Mouse (Mus musculus) liver, embryonic 13.5 days (tissue): ENCODE measurements around the gene Cend1. TPM values are rescaled to one million over a fixed set of nuclear protein-coding genes. Genes with fewer than 3 reads are reported as not detected.

ENCODE experiments used
- ATAC-seq: fragments of 200-750 bp; cut with Nextera tagmentation; 2 replicates; pipeline ENCODE4 v1.8.0; 2017; ENCODE audit warnings: low read depth, mild to moderate bottlenecking, moderate number of reproducible peaks, moderate library complexity
- DNase-seq: peaks from one replicate; pipeline ENCODE4 v3.0.0; 2022
- H3K27ac ChIP-seq: fragments of 300-500 bp; sonication (generic); 2 replicates; pipeline ENCODE4 v1.5.1; 2015; ENCODE audit warnings: moderate library complexity, mild to moderate bottlenecking, inconsistent platforms
- H3K27me3 ChIP-seq: fragments of 300-500 bp; sonication (generic); 2 replicates; pipeline ENCODE4 v1.6.1; 2015; ENCODE audit warnings: mild to moderate bottlenecking, inconsistent platforms
- H3K36me3 ChIP-seq: fragments of 300-500 bp; sonication (generic); 2 replicates; pipeline ENCODE4 v1.6.1; 2015; ENCODE audit warnings: mild to moderate bottlenecking, inconsistent platforms
- H3K4me1 ChIP-seq: fragments of 300-500 bp; sonication (generic); replicated peaks from 2 replicates; pipeline ENCODE4 v1.6.1; 2015; ENCODE audit warnings: inconsistent platforms
- H3K4me2 ChIP-seq: fragments of 300-500 bp; sonication (generic); 2 replicates; pipeline ENCODE4 v1.6.1; 2015; ENCODE audit warnings: inconsistent platforms, mild to moderate bottlenecking, moderate library complexity
- H3K4me3 ChIP-seq: fragments of 300-500 bp; sonication (generic); replicated peaks from 2 replicates; pipeline ENCODE4 v1.5.1; 2015; ENCODE audit warnings: mild to moderate bottlenecking, inconsistent platforms
- H3K9ac ChIP-seq: fragments of 300-500 bp; sonication (generic); 2 replicates; pipeline ENCODE4 v1.6.1; 2015; ENCODE audit warnings: mild to moderate bottlenecking, inconsistent platforms
- H3K9me3 ChIP-seq: fragments of 300-500 bp; sonication (generic); replicated peaks from 2 replicates; pipeline ENCODE4 v1.6.1; 2016; ENCODE audit warnings: inconsistent platforms
- WGBS: fragments of 180-500 bp; shearing (Covaris S2); methylation state at CpG from one replicate; pipeline ENCODE4 v1.1.7; 2015; ENCODE audit not compliant: insufficient replicate concordance; 5-methylcytosine and 5-hydroxymethylcytosine counted together
- polyA plus RNA-seq: library from polyadenylated mRNA; unstranded; fragments of >200 nt; fragmentation: Nextera tagmentation; extraction: Ambion mirVana; gene quantifications from 2 replicates; pipeline ENCODE4 v1.2.1, GENCODE M21; 2015

Cend1 gene
- polyA plus RNA-seq, 1 experiment from 2014 or later, result 0.14 TPM

DNA sequence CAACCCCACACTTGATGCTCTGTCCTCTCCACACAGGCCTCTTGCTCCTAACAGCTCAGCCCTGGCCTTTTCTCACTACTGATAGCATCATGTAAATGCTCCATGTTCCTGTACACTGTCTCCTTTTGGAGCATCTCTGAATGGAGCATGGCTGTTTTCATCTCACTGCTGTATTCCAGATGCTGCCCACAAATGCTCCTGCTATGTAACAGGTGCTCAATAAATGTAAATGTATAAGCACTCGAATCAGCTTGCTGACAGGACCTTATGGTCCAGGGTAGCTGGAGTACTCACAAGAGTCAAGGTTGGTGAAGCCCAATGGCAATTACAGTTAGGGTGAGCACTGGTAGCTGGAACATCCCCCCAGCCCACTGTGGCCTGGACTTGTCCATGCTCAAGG lies 41.9 kb upstream of the Cend1 start:
- no peak overlapping the region for H3K4me2 ChIP-seq
- no peak for ATAC-seq
- peaks cover 37% of the 10 kb centered on the region for H3K36me3 ChIP-seq
- no peaks in the 10 kb centered on the region for H3K9me3 ChIP-seq
- WGBS, result 83% methylated on average over 1 of the region's 1 CpGs
- H3K27me3 ChIP-seq, result peaks cover 6% of the 10 kb centered on the region
- 0 out of 2 replicates have a peak overlapping the region, but pooled peaks have one; percentile 9 for H3K9ac ChIP-seq
- peaks cover 72% of the 10 kb centered on the region for H3K4me1 ChIP-seq
- no peak overlapping the region; the same call in 1 of the 2 replicates for H3K27ac ChIP-seq
- H3K4me3 ChIP-seq, result no peak overlapping the region
- no peak for DNase-seq

DNA sequence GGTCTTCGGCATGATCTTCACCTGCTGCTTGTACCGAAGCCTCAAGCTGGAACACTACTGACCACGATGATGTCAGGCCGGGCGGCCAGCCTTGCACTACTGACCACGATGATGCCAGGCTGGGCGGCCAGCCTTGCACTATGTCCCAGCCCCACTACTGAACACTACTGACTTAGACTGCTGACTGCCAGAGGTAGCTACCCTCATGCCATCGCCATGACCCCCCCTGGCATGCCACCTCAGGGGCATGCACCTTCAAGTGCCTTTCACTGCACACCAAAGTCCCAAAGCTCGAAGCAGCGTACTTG lies 41.3 kb upstream of the Cend1 start:
- Histone ChIP-seq H3K4me2 (no peak overlapping the region), H3K27ac (no peak overlapping the region), H3K27me3 (peaks cover 13% of the 10 kb centered on the region), H3K4me3 (no peak overlapping the region), H3K9me3 (no peaks in the 10 kb centered on the region), H3K4me1 (peaks cover 71% of the 10 kb centered on the region), H3K36me3 (peaks cover 37% of the 10 kb centered on the region), H3K9ac (no peak overlapping the region)
- DNase-seq (no peak), ATAC-seq (no peak)
- 90% methylated on average over 10 of the region's 10 CpGs for WGBS

DNA sequence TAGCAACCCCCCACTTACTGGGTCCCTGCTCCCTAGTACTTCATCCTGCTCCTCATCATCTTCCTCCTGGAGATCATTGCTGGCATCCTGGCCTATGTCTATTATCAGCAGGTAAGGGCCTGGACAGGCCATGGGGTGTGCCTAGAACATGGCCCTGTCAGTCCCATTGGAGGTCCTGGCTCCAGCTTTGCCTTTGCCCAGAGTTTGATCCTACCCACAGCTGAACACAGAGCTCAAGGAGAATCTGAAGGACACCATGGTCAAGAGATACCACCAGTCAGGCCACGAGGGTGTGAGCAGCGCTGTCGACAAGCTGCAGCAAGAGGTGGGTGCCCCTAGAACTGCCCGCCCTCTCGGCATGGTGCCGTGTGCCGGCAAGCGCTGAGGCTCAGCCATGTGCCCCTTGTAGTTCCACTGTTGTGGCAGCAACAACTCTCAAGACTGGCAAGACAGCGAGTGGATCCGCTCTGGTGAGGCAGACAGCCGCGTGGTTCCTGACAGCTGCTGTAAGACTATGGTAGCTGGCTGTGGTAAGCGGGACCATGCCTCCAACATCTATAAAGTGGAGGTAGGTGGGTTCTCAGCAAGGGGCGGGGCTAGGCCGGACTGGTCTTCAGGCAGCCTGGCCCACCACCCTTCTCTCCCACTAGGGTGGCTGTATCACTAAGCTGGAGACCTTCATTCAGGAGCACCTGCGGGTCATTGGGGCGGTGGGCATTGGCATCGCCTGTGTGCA lies 40.8 kb upstream of the Cend1 start:
- peak overlapping the region; percentile 85 for H3K27ac ChIP-seq

DNA sequence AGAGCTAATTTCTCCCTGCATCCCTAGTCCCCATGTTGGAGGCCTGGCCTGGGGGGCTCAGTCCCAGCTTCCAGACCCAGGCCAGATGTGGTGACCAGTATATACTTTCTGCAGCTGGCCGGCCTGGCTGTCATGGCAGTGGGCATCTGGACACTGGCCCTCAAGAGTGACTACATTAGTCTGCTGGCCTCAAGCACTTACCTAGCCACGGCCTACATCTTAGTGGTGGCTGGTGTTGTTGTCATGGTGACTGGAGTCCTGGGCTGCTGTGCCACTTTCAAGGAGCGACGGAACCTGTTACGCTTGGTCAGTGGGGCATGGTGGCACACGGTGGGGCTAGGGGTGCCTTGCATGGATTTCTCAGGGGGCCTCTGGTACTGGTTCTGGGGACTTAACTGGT lies 40.1 kb upstream of the Cend1 start:
- peaks cover 37% of the 10 kb centered on the region for H3K36me3 ChIP-seq
- peak overlapping the region; percentile 85 for H3K27ac ChIP-seq
- DNase-seq, result no peak
- peaks cover 77% of the 10 kb centered on the region for H3K4me1 ChIP-seq
- H3K9ac ChIP-seq, result peak overlapping the region; percentile 83
- WGBS, result 72% methylated on average over 6 of the region's 6 CpGs
- H3K4me2 ChIP-seq, result peak overlapping the region; percentile 94
- H3K4me3 ChIP-seq, result peak overlapping the region; percentile 81
- H3K27me3 ChIP-seq, result peaks cover 25% of the 10 kb centered on the region
- no peak for ATAC-seq
- H3K9me3 ChIP-seq, result no peaks in the 10 kb centered on the region

More for the DNA sequence above, 40.8 kb upstream of the Cend1 start:
- Histone ChIP-seq H3K4me3 (no peak overlapping the region), H3K36me3 (peaks cover 37% of the 10 kb centered on the region), H3K4me1 (peaks cover 74% of the 10 kb centered on the region), H3K4me2 (peak overlapping the region; percentile 94; the same call in 1 of the 2 replicates), H3K9me3 (no peaks in the 10 kb centered on the region), H3K9ac (0 out of 2 replicates have a peak overlapping the region, but pooled peaks have one; percentile 83), H3K27me3 (peaks cover 18% of the 10 kb centered on the region)
- ATAC-seq (no peak), DNase-seq (no peak)
- WGBS, result 90% methylated on average over 18 of the region's 18 CpGs

DNA sequence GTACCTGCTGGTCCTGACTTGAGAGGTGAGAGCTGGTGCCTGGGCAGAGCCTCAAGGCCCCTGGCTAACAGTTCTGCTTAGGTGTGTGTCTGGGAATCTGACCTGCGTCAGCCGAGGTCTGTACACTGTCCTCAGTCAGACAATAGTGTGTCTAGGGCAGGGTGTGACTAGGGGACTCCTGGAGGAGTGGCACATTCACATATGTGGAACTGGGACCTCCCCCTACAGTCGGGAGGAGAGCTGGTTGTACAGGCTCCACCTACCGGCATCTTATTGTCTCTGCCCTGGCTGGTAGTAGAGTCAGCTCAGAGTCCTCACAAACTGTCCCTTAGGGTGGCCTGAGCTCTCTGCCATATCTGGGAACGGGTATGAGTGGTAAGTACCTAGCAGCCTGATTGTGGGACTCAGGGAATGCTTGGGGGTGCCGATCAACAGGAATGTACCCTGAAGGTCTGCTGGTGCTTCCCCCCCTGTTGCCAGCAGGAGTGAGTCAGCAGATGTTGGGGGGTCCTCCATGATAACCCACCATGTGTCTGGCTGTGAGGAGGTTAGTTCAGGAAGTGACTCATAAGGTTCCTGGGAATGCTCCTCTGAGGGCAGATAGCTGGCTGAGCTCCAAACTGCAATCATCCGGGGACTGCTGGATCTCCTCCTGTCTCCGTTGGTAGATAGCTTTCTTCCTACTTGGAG lies 39.4 kb upstream of the Cend1 start:
- peaks cover 32% of the 10 kb centered on the region for H3K27me3 ChIP-seq
- H3K4me1 ChIP-seq, result peaks cover 72% of the 10 kb centered on the region
- DNase-seq, result peak; percentile 71
- H3K9ac ChIP-seq, result peak overlapping the region; percentile 83
- H3K4me2 ChIP-seq, result peak overlapping the region; percentile 94
- peaks cover 37% of the 10 kb centered on the region for H3K36me3 ChIP-seq
- H3K27ac ChIP-seq, result peak overlapping the region; percentile 85
- peak overlapping the region; percentile 81 for H3K4me3 ChIP-seq
- 5% methylated on average over 8 of the region's 8 CpGs for WGBS
- H3K9me3 ChIP-seq, result no peaks in the 10 kb centered on the region
- ATAC-seq, result peak; percentile 68

DNA sequence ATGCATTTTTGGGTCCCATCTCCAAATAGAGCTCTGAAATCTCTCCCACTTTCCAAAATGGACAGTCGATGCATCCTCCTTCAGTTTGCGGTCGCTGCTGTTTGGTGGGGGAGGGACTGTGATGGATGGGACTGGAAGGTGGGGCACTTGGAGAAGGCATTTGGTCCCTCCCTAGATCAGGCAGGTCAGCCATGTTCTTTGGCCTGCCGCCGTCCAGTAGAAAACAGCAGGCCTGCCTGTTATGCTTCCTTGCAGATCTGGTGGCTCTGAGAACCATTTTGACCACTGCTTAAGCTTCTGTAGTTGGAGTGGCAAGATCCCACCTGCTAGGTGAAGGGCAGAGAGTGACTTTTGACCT lies 38.9 kb upstream of the Cend1 start:
- 23% methylated on average over 5 of the region's 5 CpGs for WGBS
- ATAC-seq (no peak), DNase-seq (no peak)
- Histone ChIP-seq H3K4me2 (peak overlapping the region; percentile 94), H3K27me3 (peaks cover 37% of the 10 kb centered on the region), H3K9me3 (no peaks in the 10 kb centered on the region), H3K4me3 (peak overlapping the region; percentile 81), H3K9ac (peak overlapping the region; percentile 83), H3K36me3 (peaks cover 37% of the 10 kb centered on the region), H3K27ac (peak overlapping the region; percentile 85), H3K4me1 (peaks cover 67% of the 10 kb centered on the region)

DNA sequence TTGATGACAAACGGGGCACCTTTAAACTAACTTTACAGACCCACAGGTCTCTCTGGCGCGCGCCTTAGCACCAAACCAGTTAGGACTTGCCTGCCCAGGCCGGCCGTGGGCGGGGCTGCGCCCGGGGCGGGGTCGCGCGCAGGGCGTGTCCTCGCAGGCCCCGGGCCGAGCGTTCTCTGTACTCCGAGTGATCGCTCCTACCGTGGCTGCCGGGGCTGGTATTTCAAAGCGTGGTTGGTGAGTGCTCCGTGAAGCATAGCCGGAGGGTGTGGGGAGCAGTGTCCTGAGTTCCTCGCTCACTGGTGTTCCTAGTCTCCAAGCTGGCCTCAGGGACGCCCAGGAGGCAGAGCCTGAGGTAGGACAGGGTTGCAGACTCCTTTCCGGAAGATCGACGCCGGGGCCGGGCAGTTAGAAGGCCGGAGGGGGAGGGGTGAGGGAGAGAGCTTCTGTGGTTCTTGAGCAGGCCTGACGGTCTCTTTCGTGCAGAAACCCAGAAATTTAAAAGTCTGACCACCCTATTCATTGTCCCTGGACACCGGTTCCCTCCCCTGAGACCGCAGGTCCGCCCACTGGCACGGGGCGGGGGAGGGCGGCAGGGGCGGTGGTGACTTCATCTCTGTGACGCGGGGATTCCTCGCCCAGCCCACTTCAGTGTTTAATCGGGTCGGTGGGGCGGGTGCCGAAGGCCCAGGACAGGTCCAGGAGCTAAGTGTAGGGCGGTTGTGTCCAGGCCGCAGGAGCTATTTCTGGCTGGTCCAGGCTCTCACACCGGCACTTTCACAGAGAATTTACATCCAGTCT lies 38.1 kb upstream of the Cend1 start, which contains the start of gene Cd151:
TSS of gene Cd151 (plus strand) at position 163 of the 801 bp plus-strand sequence.
- WGBS, result under 1% methylated on average over 52 of the region's 52 CpGs
- peak within 1 kb of the TSS; percentile 85 for H3K27ac ChIP-seq
- peak within 1 kb of the TSS; percentile 83 for H3K9ac ChIP-seq
- peak within 1 kb of the TSS; percentile 81 for H3K4me3 ChIP-seq
- peak; percentile 91 for DNase-seq
- ATAC-seq, result peak; percentile 86
- peak within 1 kb of the TSS; percentile 94 for H3K4me2 ChIP-seq
- H3K4me1 ChIP-seq, result peaks cover 62% of the 10 kb centered on the region
- H3K9me3 ChIP-seq, result no peaks in the 10 kb centered on the region
- peaks cover 32% of the 10 kb centered on the region for H3K36me3 ChIP-seq
- peaks cover 44% of the 10 kb centered on the region for H3K27me3 ChIP-seq

DNA sequence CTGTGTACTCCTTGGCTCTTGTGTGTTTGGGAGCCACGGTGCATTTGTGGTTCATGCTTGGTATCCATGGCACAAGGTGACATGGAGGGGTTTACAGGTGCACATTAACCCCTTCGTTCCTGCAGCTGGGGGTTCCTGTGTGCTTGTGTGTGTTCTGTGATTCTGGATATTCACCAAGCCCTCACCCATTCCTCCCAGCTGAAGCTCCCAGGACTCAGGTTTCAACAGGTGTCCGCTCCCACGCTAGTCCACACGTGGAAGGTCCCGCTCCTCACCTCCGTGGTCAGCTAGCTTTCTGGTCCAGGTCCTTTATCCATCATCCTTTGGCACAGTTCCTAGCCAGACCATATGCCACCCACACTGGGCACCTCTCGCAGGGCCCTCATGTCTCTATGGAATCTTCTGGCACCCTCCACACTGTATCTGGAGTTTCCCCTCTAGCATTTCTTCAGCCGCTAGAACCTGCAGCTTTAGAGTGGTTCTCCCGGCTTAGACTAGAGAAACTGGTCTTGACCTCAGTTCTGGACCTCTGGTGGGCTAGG lies 37.4 kb upstream of the Cend1 start:
- WGBS, result 56% methylated on average over 10 of the region's 10 CpGs
- Histone ChIP-seq H3K27me3 (peaks cover 52% of the 10 kb centered on the region), H3K9me3 (no peaks in the 10 kb centered on the region), H3K4me1 (peaks cover 62% of the 10 kb centered on the region), H3K4me3 (peak overlapping the region; percentile 81), H3K9ac (peak overlapping the region; percentile 83), H3K27ac (peak overlapping the region; percentile 85), H3K4me2 (peak overlapping the region; percentile 94), H3K36me3 (peaks cover 26% of the 10 kb centered on the region)
- DNase-seq (no peak), ATAC-seq (no peak)

DNA sequence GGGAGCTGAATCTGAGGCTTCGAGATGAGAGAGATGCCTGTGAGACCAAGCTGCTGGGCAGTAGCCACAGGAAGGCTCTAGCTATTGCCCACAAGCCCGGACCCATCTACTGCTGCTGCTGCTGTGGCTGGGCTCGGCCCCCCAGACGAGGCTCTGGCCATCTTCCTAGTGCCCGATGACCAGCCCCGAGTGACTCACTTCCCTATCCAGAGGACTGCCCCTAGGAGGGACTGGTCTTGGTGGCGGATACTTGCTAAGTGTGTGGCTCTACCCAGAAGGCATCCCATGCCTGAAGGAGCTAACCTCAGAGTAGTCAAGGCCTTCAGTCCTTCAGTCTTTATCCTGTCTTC lies 36.7 kb upstream of the Cend1 start:
- 52% methylated on average over 7 of the region's 7 CpGs for WGBS
- Histone ChIP-seq H3K4me2 (no peak overlapping the region), H3K36me3 (peaks cover 20% of the 10 kb centered on the region), H3K27ac (no peak overlapping the region), H3K27me3 (peaks cover 58% of the 10 kb centered on the region), H3K9me3 (no peaks in the 10 kb centered on the region), H3K9ac (no peak overlapping the region), H3K4me1 (peaks cover 65% of the 10 kb centered on the region), H3K4me3 (no peak overlapping the region)
- no peak for ATAC-seq
- DNase-seq, result no peak

DNA sequence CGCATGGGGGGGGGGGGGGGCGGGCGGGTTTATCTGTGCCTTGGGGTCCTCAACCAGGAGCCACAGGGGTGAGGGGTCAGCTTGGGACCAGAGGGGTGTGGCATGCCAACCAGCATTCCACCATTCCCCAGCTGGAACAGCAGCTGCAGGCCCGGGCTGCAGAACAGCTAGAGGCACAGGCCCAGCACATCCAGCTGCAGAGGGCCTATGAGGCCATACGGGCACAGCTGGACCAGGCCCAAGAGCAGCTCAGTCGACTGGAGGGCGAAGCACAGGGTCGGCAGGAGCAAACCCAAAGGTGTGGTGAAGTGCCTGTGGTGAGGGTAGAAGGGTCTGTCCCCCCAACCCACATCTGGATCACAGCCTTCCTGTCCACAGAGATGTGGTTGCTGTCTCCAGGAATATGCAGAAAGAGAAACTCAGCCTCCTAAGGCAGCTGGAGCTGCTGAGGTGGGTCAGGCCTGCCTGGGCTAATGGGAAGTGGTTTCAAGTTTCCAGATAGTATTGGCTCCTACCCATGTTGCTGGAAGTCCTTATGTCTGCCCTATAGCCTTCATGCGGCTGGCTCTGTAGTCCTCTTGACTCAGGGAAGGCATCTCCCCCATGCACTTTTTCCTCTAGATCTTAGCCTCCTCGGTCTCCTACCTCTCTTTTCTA lies 36.2 kb upstream of the Cend1 start:
- peaks cover 63% of the 10 kb centered on the region for H3K27me3 ChIP-seq
- no peak overlapping the region for H3K4me3 ChIP-seq
- peaks cover 70% of the 10 kb centered on the region for H3K4me1 ChIP-seq
- no peaks in the 10 kb centered on the region for H3K9me3 ChIP-seq
- no peak overlapping the region for H3K4me2 ChIP-seq
- peaks cover 15% of the 10 kb centered on the region for H3K36me3 ChIP-seq
- no peak overlapping the region for H3K27ac ChIP-seq
- ATAC-seq, result no peak
- DNase-seq, result no peak
- 52% methylated on average over 10 of the region's 10 CpGs for WGBS
- no peak overlapping the region for H3K9ac ChIP-seq
